Mouse (Mus musculus) MEL-GATA-1-ER (cell line): ENCODE results near the gene Nrap.
"Not testable (repeated sequence)": the region's sequence is repeated elsewhere in the genome, so short reads cannot be mapped to it uniquely, and the experiment has no call there.

Source experiments
- DNase-seq: peaks from one replicate; pipeline ENCODE4 v3.0.0-alpha.2; 2012; ENCODE audit warnings: low read depth; ENCODE audit errors: extremely low read depth

Nrap gene

DNA sequence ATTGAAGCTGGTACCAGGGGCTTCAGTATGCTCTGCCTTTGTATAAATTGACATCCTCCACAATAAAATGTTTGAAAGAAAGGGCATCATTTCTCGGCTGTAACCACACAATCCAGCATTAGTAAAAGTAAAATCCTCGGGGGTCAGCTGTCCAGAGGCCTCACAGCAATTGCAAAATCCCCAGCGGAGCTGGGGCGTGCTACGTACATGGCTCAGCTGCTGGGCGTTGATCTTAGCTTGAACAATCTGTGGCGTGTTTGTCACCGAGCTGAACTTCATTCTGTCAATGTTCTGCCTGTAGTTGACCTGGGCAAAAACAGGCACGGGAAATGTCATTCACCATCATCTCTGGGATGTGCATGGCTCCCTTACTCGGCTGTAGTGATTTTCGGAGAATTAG, 23.7 kb downstream of the Nrap start:
- no peak for DNase-seq

DNA sequence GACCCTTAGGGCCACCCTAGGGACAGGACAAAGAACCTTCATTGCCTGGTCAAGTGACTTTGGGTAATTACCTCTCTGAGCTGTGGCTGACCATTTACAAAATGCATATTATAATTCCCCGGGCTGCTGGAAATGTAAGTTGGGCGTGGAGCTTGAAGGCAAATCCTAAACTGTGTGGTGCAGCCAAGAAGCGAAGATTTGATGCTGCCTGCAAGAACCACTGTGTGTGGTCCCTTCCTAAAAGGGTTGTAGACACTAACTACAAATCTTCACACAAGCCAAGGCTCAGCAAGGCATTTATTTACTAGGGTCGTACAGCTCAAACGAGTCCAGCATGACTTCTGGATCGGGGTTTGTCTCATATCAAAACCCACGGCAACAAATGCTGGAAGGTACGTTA, 25.3 kb downstream of the Nrap start:
- DNase-seq = no peak

DNA sequence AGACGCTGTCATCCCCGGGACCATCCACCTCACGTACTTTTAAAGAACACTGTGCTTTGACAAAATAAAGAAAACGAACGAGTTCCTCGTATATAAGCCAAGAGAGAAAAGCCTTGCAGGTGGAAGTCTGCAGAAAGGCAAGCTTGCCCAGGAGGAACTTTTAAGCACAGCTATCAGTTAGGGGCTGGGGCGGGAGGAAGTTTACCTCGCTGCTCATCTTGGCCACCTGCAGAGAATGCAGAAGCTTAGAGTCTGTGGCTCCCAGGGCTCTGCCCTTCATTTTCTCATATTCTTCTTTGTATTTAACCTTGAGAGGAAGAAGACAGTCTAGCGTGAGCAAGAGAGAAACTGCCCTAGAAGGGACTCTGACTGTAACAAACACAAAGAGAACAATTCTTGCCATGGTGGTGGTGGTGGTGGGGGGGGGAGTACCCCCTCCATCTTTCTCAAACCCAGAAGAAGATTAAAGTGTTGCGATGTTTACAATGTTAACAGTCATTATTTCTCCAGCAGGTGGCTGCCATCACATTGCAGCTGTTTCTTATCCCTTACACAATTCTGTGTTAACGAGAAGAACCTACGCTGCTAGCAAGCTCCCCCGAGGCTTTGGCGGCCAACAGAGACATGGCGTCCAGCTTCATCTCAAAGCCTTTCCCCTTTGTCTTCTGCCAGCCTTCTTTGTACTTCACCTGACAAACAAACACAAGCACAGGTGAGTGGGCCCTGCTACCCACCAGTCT, 25.9 kb downstream of the Nrap start:
- no peak for DNase-seq

DNA sequence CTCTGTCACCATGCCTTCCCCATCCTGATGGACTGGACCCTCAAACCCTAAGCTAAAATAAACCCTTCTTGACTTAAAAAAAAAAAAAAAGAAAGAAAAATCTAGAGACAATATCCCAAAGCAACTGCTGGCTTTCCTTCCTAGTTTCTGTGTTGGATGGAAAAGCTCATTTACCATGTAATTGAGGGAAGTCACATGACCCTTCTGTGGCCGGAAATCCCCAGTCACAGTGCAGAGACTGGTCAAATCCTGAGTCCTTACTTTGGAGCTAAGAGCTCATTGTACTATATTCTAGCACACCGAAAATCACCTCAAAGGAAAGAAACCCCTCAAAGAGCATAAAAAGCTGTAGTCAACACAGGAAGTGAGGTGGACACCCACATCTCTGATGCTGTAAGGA, 30.9 kb downstream of the Nrap start:
- DNase-seq = no peak

DNA sequence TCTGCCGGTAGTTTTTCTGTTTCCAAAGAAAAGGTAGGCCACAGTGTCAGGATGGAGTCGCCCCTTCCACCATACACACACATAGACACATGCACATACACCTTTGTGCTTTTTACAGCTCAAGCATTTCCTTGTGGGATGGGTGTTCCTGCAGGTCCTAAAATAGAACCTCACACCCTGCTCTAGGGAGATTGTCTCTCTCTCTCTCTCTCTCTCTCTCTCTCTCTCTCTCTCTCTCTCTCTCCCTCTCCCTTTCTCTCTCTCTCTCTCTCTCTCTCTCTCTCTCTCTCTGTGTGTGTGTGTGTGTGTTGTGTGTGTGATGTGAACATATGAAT, 32.5 kb downstream of the Nrap start:
- not testable (repeated sequence) for DNase-seq

DNA sequence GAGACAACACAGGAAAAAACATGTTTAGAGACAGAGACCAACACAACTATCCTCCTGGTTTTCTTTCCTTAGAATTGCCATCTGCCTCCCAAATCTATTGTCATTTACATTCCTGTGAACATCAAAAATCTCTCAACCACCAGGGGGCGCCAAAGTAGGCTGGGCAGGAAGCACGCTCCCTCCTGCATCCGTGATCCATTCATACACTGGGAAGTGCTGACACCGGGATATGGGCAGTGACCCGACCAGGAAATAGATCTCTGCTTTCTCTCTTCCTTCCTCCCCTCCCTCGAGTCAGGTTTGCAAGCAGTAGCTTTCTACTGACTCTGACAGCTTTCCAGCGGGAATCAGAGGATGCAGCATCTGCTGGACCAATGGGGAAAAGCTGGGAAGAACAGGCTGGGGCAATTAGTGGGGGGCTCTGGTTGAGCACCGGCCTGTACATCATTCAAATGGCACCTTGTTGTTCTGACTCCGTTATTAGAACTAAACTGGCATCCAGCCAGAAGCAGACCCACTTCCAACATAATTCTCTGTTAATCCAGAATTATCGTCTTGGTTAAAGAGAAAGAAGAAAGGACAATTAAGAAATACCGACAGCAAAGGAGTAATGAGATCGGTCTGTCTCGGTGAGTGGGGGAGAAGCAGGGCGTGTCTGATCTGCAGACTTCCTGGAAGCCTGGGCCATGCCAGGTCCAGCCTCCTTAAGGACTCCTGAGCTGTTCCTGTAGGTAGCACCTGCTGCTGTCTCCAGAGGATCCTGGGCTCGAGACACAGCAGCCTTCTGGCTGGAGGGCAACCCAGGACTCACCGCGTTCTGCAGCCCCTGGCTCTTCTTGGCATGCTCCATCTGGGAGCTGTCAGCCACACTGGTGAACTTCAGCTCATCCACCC, 33.1 kb downstream of the Nrap start:
- peak; percentile 47 for DNase-seq

DNA sequence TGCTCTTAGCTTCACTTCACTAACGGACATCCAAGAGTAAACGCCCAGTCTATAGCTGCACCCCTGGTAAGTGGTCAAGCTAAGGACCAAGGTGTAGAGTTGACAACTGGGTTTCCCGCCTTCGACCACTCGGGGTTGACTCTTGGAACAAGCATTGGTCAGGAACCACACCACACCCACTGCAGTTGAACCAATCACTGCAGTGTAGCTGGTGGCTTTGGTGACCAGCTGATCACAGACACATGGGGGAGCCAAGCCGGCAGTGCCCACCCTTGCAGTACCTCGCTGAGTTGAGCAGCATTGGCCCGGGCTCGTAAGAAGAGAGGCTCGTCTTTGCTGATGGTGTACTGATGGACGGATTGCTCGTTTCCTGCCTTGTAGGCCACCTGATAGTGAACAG, 34.6 kb downstream of the Nrap start:
- DNase-seq = no peak

DNA sequence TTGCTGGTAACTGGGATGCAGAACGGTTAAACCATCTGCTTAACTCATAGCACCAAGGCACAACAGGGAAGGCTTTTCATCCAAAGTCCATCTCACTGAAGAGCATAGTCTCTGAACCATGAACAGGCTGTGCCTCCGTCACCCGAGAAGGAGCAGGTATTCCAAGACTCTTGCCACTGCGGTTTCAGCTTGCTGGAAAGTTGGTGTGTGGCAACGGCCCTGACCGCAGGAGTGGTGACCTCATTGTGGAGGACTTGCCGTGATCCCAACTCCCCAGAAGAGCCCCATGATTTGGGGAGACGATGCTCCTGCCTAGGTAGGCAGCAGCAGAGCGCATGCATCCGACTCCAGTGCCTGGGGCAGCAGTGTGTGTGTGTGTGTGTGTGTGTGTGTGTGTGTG, 36.1 kb downstream of the Nrap start:
- no peak for DNase-seq

DNA sequence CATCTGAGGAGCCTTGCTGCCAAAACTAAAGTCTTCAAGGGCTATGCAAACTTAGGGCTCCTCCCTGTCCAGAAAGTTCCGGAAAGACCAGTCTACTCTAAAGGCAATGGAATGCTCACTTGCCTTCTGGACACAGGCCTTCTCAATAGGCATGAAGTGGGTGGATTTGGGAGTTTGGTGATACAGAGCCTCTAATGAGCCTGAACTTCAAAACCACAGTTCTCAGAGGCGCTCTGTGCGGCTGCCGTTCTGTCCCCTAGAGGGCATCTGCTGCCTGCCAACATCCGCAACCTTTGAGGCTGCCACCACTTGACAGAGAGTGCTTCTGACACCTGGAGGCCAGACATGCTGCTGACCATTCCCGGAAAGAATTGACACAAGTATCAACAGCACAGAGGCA, 40.5 kb downstream of the Nrap start:
- DNase-seq = no peak

DNA sequence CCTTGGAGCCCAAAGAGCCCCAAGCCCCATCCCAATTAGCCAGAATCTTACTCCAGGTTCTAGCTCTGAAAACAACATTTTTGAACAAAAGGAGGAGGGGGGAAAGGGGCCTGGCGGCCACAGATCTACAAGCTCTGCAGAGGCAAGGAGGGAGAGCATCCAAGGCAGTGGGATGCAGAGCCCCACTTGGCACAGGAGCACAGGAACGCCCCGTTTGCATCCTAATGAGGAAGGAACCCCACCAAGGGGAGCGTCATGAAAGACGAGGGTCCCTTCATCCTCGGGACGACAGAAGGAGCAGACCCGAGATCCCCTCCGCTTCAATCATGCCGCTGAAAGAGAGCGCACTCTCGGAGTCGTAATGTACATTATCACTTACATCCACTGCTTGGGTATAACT, 43.1 kb downstream of the Nrap start:
- no peak for DNase-seq

DNA sequence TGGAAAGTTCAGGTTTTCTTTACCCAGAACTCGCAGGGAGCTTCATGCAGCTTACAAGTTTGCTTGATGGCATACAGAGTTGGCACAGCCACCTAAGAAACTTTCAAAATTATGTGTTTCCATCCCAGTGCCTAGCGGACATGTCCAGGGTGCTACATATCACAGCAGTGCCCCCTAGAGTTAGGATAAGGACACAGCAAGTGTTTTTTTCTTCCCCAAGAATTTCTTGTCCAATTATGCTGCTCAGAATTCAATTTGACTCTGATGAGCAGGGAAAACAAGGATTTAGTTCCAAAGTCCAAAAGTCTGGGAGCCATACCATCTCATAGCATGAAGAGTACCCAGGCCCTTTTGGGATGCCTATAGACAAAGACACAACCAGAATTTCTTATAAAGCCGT, 43.8 kb downstream of the Nrap start:
- peak; percentile 27 for DNase-seq

DNA sequence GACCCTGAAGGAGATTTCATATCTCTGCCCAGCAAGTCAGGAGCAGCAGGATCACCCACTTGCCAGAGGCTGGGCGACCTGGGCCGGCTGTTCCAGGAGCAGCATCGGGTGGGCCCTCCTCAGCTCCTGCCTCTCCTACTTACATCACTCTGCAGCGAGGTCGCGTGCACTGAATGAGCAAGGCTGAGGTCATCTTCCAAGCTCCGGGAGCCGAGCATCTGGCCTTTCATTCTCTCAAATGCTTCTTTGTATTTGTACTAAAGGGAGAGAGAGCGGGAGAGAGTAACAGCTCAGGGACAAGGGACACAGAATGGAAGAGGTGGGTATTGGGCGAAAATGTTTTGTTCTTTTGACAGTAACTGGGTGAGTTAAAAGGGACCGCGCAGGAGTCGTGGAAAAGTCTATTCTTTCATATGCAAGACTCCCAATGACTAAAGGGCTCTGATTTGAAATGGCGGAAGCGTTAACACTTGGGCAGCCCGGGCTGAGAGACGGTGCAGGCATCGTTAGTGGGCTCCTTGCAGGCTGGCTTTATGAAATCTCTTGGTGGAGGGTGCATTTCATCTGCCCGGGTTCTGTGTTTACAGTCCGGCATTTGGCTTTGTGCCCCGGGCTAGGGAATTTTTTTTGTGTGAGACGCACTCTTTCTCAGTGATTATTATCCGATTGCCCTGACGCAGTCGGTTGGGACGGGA, 45.8 kb downstream of the Nrap start:
- no peak for DNase-seq

DNA sequence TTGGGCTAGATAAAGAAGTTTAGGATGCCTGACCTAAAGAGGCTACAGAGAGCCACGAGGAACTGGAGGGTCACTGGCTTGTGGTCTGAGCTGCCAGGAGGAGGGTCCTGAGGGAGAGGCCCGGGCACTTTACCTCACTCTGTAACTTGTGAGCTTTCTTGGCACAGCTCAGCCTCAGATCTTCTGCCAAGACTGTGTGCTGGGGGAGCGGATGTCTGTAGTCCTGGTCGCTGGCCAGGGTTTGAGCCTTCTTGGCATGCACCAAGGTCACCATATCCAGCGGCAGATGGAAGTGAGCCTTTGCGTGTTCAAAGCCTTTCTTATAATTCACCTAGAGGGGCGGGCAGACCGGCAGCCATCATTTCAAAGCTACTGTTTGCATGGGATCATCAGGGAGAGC, 47.8 kb downstream of the Nrap start:
- no peak for DNase-seq

DNA sequence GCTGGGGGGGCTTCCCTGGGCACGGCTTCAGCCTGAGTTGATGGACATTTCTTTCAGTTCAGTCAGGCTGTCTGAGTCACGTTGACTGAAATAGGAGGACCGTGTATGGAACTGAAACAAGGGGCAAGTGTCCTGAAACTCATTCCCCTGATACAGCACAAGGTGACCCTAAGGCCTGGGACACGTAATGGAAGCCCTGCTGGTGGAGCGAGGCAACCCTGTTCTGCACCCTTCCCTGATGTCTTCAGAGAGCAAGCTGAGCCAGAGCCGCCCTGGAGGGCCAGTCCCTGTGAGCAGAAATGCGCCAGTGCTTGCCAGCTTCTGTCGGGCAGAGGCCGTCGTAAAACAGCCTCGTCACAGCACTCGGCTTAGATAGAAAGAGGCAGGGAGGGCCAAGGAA, 53.0 kb downstream of the Nrap start:
- DNase-seq = no peak

DNA sequence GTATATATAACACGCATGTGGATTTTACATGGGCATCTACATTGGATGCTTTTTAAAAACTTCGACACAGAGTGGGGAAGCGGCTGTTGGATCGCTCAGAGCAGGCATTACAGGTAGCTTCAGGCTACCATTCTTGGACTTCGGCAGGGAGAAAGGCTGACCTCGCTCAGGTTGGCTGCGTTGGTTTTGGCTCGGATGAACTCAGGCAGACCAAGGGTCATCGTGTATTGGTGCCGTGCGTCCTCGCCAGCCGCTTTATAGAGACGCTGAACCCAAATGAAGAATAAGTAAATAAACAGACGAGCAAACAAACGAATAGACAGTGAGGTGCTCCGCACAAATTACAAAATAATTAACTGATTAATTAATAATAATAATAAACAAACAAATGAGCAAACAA, 53.5 kb downstream of the Nrap start:
- DNase-seq = no peak

DNA sequence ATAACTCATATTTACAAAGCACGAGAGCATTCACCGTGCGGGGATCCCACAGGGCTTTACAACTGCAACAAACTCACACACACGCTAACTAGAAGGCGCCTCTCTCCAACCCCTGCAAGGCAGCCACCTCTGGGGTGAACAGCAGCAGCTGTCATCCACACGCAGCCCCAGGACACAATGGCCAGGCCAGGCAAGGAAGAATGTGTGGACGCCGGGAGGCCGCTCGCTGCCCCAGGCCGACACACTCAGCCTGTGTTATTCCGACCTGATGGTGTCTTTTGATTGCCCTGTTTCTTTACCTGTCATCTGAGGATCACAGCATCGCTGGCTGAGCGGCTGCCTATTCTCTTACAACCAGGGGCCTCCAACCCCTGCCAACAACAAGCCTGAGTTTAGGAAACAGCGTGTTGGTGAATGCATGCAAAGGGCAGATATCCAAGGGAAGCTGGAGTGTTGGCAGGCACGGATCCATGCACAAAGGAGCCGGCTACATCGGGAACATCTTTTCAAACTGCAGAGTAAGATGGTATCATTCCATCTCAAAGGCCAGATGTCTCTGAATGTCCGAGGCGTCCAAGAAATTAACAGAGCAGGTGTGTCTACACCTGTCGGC, 63.5 kb downstream of the Nrap start:
- no peak for DNase-seq

DNA sequence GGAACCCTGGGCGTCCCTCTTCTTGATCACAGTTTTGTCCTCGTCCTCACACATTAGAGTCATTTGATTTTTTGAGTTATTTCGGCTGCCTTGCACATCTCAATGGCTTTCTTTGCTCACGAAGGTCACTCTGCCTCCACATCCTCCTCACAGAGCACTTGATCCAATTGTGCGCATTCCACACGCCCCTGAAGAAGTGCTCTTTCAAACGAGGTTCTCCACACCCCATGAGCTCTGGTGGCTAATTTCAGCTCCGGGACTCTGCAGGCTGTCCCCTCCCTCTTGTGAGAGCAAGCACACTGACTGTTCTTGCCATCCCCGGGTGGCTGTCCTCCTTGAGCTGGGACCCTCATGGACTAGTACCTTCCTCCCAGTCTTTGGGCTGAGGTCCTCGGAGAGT, 64.2 kb downstream of the Nrap start:
- no peak for DNase-seq

DNA sequence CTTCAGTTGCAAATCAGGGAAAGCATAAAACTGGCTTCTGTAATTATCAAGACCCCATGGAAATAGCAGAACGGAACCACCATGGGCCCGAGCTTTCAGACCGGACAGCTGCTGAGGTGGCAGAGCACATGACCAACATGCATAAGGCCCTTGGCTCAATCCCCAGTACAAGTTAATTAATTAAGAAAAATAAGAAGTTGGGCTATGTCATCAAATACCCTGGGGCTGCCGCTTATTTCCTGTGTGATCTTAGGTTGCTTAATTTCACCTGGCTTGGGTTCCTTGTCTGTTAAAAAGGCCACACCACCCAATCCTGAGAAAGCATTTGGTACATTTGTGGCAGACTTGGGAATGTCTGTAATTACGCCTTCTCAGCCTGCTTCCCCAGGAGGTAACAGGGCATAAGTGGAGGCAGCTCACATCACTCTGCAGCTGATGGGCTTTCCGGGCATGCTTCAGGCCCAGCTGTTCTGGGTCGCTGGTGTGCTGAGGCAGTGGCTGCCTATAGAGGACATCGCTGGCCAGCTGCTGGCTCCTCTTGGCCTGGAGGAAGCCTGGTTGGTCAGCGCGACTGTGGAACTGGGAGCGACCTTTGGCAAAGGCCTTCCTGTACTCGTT, 68.4 kb downstream of the Nrap start:
- DNase-seq = no peak

DNA sequence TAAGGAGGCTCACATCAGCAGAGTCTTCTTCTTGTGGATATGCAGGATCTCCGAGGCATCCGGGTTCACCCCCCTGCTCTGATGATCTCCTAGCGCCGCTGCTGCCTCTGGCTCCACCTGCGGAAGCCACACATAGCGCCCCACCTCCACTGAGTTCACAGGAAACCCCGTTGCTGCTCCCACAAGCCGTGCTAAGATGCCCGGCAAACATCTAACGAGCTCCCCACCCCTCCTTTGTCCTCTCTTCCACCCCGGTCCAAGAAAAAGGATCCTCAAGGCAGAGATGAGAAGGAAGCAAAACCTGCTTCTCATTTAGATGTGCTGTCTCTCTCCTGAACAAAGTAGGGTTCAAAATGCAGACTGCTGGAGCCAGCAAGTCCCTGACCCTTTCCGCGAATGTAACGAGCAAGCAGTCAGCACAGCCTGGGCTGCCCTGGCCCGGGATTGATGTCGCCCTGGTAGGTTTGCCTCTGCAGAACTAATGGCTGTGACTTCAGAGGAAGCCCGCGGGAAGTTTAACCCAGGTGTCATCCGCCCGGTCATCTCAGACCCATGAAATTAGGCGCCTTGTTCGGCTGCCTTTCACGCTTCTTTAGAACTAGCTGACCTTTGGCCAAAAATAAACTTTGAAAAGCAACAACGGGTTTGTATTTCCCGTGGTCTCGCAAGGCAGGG, 69.5 kb downstream of the Nrap start:
- no peak for DNase-seq

DNA sequence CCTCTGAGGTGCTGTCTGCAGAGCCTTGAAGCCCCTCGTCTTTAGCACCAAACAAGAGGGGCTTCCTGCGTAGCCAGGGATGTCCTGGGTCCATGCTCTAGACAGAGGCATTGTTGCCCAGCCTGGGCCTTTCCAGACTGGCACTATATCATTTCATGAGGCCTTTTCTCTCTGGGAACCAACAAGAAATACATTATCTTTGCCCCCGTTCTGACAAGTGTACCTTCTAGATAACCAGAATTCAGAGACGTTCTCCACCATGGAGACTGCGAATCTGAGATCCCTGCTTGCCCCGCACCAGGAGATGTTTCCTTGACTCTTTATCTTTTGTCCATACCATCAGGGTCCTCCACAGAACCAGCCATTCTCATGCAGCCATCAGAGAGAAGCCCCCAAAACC, 70.2 kb downstream of the Nrap start:
- DNase-seq = no peak

DNA sequence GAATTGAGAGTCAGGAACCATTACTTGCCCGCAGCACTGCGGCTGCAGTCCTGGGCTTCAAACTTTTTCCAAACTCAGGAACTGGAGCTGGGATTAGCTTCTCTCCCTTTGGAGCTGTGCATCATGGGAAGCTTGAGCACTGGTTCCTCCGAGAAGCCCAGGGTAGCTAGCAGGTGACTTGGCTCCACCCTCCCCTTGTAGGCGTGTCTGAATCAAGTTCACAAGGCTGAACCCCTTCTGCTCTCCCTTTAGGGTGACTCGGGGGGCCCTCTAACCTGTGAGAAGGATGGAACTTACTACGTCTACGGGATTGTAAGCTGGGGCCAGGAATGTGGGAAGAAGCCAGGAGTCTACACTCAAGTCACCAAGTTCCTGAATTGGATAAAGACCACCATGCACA, 70.6 kb downstream of the Nrap start:
- no peak for DNase-seq
